Mouse (Mus musculus) natural killer cell, adult 2 months (primary cell): ENCODE data around the gene Kdm4b.

Experiments
- DNase-seq, 2 experiments: peaks; one replicate each; pipeline ENCODE4 v3.0.0; 2022; ENCODE audit warnings: low spot score in 2 of 2

Gene Kdm4b

DNA sequence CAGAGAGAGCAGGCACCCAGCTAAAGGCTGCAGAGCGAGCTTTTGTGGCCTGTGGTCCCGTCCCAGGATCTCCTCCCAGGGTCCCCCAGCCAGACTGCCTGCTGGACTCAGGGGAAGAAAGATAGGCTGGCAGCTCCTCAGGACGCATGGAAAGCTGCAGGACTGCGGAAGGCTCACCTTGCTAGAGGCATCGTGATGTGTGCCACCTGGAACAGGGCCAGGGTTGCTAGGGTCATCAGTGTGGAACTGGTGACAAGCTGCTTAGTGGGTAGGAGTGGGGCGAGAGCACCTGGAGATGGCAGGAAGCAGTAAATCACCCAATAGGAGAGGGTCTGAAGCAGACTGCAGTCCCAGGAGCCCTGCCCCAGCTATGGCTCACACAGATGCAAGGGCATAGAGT lies 61.8 kb downstream of the Kdm4b start:
- DNase-seq, result no peak

DNA sequence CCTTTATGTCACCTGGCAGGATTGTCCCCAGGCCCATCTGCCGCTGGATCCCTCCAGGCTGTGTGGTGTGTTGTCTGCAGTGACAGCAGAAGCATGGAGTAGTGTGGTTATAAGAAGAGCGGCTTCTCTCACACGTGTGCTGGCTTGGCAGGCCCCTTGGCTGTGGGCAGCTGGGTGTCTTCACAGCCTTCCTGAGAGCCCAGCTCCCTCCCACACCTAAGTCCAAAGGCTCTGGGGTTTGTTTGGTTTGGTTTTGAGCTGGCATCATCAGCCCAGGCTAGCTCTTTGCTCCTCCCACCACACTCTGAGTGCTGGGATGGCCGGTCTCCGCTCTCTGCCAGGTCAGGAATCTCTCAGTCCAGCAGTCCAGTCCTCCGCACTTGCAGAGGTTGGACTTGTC lies 67.4 kb downstream of the Kdm4b start:
- DNase-seq, result no peak

GRCm38 (mm10) chr17:56393889-56394288 lies 68.0 kb downstream of the Kdm4b start:
- no peak for DNase-seq

DNA sequence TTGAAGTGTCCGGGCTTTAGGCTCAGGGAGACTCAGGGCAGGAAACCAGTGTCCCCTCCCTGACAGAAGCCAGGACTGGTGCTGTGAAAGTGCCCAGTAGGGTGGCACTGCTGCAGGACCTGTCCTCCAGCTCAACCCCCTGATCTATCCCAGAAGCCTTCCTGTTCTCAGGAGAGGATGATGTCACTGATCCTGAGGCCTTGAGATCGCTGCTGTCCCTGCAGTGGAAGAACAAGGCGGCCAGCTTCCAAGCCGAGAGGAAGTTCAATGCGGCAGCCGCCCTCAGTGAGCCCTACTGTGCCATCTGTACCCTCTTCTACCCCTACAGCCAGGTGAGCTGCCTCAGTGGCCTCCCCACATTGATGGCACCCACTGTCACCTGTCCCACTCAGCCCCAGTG lies 70.2 kb downstream of the Kdm4b start:
- DNase-seq, result no peak

- no peak for DNase-seq
Observed at GRCm38 (mm10) chr17:56400221-56400620, 74.4 kb downstream of the Kdm4b start.

- DNase-seq, result no peak
Observed at GRCm38 (mm10) chr17:56401051-56401521, 75.2 kb downstream of the Kdm4b start.

DNA sequence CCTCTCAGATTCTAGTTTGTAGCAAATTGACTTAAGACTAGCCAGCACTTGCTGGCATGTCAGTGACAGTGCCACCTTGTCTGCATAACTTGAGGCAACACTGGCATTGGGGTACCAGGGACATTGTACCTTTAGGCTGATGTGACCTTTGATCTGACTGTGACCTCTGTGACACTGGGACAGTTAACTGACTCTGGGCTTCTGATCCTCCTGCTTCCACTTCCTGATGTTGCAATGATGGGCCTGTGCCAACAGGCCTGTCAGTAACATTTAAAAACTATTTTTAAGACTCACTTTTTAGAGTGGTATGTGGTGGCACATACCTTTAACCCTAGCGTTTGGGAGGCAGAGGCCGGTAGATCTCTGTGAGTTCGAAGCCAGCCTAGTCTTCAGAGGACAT lies 79.5 kb downstream of the Kdm4b start:
- no peak for DNase-seq

- DNase-seq, result peak; percentile 52 to 70
Observed at GRCm38 (mm10) chr17:56405856-56406840, 80.3 kb downstream of the Kdm4b start.

DNA sequence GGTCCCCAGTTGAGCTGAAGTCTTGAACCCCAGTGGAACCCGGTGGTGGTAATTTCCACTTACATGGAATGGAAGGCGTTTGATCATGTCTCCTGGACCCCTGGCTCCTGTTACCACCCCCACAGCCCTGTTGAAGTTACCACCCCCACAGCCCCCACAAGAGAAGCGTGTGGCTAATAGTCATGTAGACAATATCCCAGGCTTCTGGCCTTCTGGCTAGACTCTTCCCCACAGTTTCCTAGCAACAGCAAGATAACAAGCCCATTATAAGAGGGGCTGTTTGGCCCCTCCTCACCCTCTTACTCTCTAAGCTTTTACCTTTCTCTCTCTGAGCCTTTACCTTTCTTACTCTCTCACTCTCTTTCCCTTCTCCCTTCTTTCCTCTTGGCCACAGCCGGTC lies 81.0 kb downstream of the Kdm4b start:
- DNase-seq, result no peak

- DNase-seq, result no peak
Observed at GRCm38 (mm10) chr17:56407379-56407778, 81.5 kb downstream of the Kdm4b start.

- DNase-seq, result no peak
Observed at GRCm38 (mm10) chr17:56408965-56409625, 83.2 kb downstream of the Kdm4b start.

- no peak for DNase-seq
Observed at GRCm38 (mm10) chr17:56409759-56410158, 83.9 kb downstream of the Kdm4b start.

- DNase-seq, result no peak
Observed at GRCm38 (mm10) chr17:56411437-56411836, 85.6 kb downstream of the Kdm4b start.

- DNase-seq, result no peak
Observed at GRCm38 (mm10) chr17:56413113-56413512, 87.3 kb downstream of the Kdm4b start.

- no peak for DNase-seq
Observed at GRCm38 (mm10) chr17:56414785-56415184, 88.9 kb downstream of the Kdm4b start.

DNA sequence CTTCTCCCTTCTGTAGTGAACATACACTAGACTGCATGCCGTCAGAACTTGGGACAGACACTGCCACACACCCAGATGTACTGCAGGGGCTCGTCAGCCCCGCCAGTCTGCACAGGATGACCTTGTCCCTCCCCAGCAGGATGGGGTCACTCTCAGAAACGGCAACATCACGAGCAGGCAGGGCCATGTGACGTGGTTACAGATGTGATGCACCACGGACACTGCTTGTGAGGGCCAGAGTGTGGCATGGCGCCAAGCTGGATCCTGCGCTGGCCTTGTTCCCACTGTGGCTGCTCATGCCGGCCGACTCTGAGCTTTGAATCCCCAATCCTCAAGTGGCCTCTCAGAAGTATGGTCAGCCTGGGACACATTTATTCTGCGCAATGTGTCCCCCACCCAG lies 92.4 kb downstream of the Kdm4b start:
- no peak for DNase-seq

GRCm38 (mm10) chr17:56420022-56420421 lies 94.2 kb downstream of the Kdm4b start:
- DNase-seq, result no peak

- DNase-seq, result peak; percentile 10 to 36
Observed at GRCm38 (mm10) chr17:56424726-56425583, 99.1 kb downstream of the Kdm4b start.

DNA sequence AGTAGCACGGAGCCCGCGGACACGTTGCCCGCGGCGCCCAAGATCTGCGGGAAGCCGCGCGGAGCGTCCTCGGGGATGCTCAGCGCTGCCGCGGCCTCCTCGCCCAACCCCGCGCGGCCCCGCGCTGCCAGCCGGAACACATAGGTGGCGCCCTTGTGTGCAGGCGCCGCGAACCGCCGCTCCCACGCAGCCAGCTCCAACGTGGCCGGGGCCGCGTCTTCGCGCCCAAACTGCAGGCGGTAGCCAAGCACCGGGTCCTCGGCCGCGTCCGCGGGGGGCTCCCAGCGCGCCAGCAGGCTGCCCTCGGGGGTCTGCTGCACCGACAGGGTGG lies 99.7 kb downstream of the Kdm4b start:
- peak; percentile 53 to 77 for DNase-seq

DNA sequence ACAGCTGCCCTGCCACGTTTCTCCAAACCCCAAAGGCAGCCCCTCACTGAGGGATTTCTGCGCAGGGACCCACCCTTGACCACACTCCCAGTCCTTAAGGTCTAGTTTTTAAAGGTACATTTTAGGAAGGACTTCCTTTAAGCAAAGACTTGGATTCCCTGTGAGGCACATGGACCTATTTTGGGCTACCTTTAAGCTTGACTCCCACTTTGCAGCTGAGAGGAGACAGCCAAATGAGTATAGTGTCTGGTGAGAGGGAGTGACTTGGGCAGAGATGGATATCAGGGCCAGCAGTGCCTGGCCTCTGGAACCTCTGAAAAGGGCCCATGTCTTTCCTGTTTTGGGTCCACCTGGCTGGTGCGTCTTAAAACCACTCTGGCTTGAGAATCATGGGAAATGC lies 100.1 kb downstream of the Kdm4b start:
- no peak for DNase-seq

DNA sequence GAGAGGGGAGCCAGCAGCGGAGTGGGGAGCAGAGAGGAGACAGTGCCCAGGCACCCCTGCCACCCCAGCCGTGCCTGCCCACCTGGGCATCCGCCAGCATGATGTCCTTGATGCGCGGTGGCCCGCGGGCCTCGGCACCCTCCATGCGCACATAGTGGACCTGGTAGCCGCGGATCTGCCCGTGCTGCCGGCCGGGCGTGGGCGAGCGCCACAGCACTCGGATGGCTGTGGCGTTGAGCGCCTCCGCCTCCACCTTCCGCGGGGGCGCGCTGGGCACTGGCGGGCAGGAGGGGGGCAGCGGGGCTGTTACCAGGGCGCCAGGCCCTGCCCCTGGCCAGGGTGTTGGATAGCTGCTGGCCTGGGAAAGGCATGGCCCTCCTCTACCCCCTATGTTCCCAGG lies 102.0 kb downstream of the Kdm4b start:
- DNase-seq, result no peak

DNA sequence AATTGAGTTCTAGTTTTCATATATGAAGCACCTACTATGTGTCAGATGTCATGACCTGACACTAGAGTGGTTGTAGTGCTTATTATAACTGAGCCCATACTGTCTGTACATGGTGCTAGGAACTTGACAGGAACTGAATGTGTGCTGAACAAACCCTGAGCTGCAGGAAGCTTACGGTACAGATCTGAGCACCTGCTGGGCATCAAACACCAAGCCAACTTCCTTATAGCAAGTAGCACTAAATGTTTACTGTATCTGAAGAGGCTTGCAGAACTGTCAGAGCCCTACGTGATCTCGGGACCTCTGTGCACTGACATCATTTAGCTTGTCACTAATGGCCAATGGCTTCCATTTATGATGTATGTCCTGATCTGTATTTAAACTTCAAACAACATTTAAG lies 105.7 kb downstream of the Kdm4b start:
- no peak for DNase-seq
